Mouse (Mus musculus): Measurements from ENCODE around the gene Slc48a1. TPM values are rescaled to one million over a fixed set of nuclear protein-coding genes. Genes with fewer than 3 reads are reported as not detected.

Gene Slc48a1
- total RNA-seq, 2 experiments from 2014 or later = 39.9 to 40.3 TPM

DNA sequence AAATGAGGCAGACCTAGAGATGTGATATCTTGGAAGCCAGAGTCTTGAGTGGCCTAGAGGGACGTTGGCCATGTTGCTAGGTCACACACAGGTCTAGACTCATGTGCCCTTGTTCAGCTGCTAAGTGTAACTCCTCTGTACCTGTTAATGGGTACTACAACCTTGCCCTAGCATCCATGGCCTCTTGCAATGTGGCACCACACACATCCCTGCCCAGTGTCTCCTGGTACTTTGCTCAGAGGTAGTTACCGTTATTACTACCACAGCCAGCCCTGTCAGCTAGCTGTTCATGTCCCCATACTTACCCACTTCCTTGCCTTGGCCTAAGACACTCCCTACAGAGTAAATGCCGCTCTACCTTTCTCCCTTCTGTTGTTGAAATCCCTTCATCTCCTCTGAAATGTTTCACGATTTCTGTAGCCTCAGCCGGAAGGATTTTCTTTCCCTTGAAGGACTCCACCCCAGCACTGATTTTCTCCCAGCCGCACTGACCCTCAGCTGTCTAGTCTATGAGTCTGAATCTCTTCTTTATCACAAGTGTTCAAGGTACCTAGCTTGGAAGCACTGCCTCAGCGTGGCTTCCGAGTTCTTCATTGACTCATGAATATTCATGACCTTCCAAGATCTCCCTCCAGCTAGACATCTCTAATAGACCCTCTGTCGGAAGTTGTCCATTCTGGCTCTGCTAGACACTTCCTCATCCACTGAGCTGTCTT lies 54.6 kb downstream of the Slc48a1 start:
- intact Hi-C loops (cut with DNase I; ENCODE audit: low total_unique reads) = no loop called here
- no peak for DNase-seq

DNA sequence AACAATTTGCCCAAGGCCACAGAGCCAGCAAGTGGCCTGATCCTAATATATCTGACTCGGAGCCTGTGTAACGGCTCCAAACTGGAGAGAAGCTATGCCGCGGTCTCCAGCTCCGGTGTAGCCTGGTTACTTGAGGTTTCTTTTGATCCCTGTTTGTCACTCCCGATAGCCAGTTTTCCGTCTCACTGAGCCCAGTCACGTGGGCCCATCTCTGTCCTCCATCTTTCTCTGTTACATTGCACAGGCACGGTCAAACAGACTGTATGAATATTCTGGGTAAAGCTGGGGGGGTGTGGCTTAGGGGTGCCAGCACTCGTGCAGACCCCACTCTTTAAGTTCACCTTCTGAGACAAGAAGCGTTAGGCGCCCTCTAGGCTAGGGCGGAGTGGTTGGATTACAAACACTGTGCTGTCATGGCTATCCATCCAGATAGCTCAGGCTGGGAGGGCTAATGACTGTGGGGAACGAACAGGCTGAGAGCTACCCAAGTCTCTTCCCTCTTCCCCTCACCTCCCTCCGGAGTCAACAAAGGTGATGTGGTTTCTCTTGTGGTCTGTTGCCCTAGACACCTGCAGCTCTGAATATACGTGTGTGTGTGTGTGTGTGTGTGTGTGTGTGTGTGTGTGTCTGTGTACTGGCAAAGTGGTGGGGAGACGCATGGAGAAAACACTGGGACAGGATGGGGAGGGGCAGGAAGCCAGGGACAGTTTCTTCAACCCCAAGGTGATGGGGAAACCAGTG lies 58.0 kb downstream of the Slc48a1 start:
- DNase-seq = no peak
- intact Hi-C loops (cut with DNase I; ENCODE audit: low total_unique reads) = no loop called here

DNA sequence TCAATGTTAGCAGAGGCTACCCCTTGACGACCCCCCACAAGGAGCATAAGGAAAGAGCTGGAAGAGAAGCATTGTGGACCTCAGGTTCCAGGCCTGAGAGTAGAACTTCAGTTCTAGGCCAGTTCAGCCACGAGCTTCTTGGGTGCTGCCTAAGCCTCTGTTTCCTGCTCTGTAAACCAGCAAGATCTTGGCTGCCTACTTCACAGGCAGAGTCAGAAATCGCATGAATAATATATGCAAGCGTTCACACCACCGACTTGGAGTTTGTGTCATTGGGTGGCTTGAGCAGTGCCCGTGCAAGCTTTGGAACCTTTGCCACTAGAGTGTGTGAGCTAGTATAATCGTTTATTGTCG lies 58.6 kb downstream of the Slc48a1 start:
- intact Hi-C loops (cut with DNase I; ENCODE audit: low total_unique reads) = no loop called here
- no peak for DNase-seq

DNA sequence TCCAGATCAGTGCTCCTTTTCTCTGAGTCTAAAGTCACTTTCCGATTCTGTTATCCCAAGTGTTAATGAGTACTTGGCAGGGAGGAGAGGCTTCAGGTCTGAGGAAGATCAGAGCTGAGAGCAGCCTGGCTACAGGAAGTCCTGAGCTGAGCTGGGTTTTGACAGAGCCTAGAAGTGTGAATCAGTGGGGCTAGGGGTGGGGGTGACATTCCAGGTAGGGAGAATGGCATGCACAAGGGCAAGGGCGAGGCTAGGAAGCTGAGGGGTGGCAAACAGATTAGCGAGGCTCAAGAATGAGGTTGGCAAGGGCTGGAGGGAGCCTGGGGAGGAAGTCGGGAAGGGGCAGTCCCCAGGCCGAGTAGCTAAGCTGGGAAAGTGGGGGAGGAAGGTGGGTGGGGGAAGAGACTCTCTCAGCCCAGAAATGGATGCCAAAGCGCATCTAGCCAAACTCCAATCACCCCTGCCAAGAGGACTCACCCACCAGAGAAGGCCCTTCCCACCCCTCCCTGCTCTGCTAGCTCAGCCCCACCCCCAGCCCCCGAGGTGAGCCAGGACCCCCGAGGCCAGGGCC lies 59.3 kb downstream of the Slc48a1 start:
- intact Hi-C loops (cut with DNase I; ENCODE audit: low total_unique reads) = no loop called here
- peak; percentile 68 for DNase-seq

DNA sequence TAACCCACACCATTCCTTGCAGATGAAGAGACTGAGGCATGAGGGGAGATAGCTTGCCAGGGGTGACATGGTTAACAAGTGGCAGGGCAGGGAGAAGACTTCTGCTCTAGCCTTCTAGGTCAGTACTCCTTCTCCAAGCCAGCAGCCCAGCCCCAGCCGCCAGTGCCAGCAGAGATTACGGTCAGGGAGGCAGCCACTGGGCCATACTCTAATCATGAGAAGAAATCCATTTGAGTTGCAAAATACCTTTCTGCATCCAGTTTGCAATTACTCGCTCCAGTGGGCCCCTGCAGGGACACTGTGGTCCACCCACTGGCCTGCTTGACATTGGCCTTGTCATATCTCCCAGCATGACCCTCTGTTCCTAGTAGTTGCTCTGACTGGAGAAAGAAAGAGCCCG lies 60.1 kb downstream of the Slc48a1 start:
- DNase-seq = peak; percentile 58
- intact Hi-C loops (cut with DNase I; ENCODE audit: low total_unique reads) = no loop called here

DNA sequence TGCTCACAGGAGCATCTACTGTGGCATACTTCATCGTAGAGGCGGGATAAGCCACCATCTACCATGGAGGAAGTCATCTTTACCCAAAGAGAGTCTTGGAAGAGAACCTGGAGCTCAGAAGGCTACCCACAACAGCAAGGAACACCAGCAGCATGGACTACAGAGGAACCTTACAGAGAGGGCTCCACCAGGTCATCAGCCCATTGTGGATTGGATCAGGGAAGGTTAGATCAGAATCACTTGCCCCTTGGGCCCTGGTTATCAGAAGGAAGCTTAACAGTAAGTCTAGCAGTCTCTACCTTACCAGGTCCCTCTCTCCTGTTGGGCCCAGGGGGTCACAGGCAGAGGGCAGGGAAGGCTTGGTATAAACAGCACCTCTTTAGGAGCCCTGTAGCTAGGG lies 60.7 kb downstream of the Slc48a1 start:
- intact Hi-C loops (cut with DNase I; ENCODE audit: low total_unique reads) = no loop called here
- DNase-seq = no peak

DNA sequence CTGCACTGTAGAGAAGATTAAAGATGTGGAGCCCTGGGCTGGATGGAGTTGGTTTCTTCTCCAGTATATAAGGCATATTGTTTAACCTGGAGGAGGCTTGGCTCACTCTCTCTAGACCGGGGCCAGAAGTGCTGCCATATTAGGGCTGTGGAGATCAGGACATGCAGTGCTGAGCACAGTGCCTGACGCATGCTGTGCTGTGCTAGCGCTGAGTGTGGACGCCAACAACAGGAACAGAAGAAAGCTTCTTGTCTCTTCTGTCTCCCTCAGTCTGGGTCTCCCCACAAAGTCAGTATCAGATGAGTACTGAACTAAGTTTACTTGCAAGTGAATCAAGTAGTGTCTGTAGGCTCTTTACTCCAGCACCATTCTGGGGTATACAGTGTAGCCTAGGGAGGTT lies 61.2 kb downstream of the Slc48a1 start:
- intact Hi-C loops (cut with DNase I; ENCODE audit: low total_unique reads) = no loop called here
- DNase-seq = no peak

DNA sequence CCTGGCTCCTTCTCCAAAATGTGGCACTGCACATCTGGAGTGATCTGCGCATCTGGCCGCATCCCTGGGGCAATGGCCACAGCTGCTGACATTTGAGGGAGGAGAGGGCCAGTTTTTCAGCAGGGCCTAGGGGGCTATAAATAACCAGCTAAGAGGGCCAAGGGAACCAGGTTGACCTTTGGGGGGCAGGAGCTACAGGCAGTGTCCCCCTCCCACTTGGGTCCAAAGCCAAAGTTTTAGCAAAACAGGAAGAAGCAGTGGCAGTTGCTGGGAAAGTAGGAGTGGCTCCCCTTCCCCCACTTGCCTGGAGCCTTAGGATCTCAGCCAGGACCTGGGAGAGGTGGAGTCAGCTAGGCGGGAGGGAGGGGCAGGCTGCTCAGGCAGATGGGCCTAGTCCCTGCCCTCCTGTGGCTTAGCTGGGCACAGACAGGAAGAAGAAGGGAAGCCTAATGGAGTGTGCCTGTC lies 61.7 kb downstream of the Slc48a1 start:
- DNase-seq = peak; percentile 79
- intact Hi-C loops (cut with DNase I; ENCODE audit: low total_unique reads) = no loop called here

DNA sequence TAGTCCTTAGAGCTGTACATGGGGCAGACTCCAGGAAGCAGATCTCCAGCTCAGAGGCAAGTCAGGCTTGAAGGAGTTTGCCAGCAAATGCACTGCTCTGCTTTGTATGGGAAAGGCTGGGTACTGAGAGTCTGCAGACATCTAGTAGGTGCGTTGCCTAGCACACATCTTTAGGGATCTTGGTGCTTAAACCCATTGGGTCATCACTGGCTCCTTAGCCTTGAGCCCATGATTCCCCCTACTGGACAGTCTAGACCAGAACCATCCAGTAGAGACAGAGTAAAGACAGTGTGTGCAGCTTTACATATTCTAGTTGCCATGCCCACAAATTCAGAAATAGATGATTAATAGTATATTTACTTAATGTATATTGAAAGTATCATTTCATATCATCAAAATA lies 62.5 kb downstream of the Slc48a1 start:
- no peak for DNase-seq
- intact Hi-C loops (cut with DNase I; ENCODE audit: low total_unique reads) = no loop called here

DNA sequence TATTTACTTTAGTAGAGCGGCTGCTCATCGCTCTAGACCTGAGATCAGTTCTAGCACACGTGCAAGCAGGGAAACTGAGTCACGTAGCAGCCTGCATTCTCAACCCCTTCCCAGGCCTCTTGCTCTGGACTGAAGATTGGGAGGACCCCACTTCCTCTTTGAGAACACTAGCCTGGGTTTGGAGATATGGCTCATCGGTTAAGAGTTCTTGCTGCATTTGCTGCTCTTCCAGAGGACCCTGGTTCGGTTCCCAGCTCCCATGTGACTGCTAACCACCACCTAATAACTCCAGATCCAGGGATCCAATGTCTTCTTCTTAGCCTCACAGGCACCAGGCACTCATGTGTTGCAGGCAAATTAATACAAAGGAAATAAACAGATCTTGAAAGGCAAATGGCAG lies 63.1 kb downstream of the Slc48a1 start:
- intact Hi-C loops (cut with DNase I; ENCODE audit: low total_unique reads) = no loop called here
- DNase-seq = no peak

DNA sequence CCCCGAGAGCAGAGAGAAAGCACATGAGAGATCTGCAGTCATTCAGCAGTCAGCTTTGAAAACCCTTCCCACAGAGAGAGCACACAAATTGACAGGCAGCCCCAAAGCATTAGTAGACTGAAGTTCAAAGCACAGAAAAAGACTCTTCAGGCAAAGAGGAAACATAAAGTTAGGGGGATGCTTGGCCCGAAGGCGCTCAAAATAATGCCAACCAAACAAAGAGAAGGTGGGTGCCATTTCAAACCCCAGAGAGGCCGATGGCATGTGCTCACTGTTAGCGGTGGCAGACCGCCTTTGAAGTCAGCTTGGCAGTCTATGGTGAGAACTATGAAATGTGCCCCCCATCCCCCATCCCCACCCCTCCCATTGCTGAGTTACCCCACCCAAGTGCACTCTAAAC lies 63.7 kb downstream of the Slc48a1 start:
- DNase-seq = no peak
- intact Hi-C loops (cut with DNase I; ENCODE audit: low total_unique reads) = no loop called here

Other genes with a start within 250 kb of the Slc48a1 start
- gene Rpap3, start 72.7 kb upstream of the Slc48a1 start, total RNA-seq (2021) = 10 to 100 TPM in 1 of 2 experiments, 1 to 10 TPM in 1; 9.4 to 10.4 TPM
- gene Endou, start 47.2 kb upstream of the Slc48a1 start, total RNA-seq (2021) = under 1 TPM; 0.49 to 0.60 TPM
- gene Rapgef3, start 10.5 kb upstream of the Slc48a1 start, total RNA-seq (2021) = 1 to 10 TPM; 6.2 to 9.7 TPM
- 10 to 100 TPM; 18.2 to 23.3 TPM for gene Hdac7, start 66.0 kb downstream of the Slc48a1 start, total RNA-seq (2021)
- under 1 TPM; 0.12 to 0.49 TPM for gene Vdr, start 132.1 kb downstream of the Slc48a1 start, total RNA-seq (2021)
- 1 to 10 TPM; 8.0 to 8.7 TPM for gene Tmem106c, start 185.7 kb downstream of the Slc48a1 start, total RNA-seq (2021)
- gene Col2a1, start 226.2 kb downstream of the Slc48a1 start, total RNA-seq (2021) = 10 to 100 TPM; 21.8 to 23.5 TPM